Mouse (Mus musculus) heart, adult 2 months (tissue): ENCODE measurements around the gene Relch.

Experiments
- CTCF ChIP-seq: fragments of 200-600 bp; IDR thresholded peaks from 2 replicates; pipeline ENCODE4 v1.8.1; 2022; ENCODE audit warnings: antibody characterized with exemption, mild to moderate bottlenecking, moderate library complexity
- EP300 ChIP-seq: fragments of 200-500 bp; IDR thresholded peaks from 2 replicates; pipeline ENCODE4 v1.6.1; 2011; ENCODE audit warnings: low read depth, low read length, control low read depth; ENCODE audit not compliant: insufficient read depth
- POLR2A ChIP-seq: fragments of 200-500 bp; IDR thresholded peaks from 2 replicates; pipeline ENCODE4 v1.6.1; 2011; ENCODE audit warnings: mild to moderate bottlenecking, low read depth, low read length, control low read depth; ENCODE audit not compliant: insufficient read depth

DNA sequence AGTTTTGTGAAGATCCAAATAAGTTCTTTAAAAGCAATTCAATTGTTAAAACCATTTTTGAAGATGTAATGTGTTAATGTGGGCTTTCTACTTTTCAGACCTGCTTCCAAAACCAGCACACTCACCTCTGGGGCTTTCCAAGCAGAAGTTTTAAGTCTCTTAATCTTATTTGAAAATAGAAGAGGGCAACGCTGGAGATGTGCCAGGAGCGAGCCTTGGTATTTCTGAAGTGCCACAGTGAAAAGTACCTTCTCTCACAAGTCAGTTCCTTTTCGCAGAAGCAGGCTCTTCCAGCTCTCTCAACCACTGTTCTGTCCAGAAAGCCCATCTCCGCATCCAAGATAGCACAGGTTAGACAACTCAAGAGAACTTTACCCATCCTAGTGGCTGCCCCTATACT lies 112.8 kb downstream of the Relch start:
- TF ChIP-seq CTCF: no peak
- no peak for TF ChIP-seq POLR2A
- no peak for TF ChIP-seq EP300
